Mouse (Mus musculus): ENCODE data around the gene Crb3.

Gene Crb3

GRCm38 (mm10) chr17:57105181-57106034 lies 46.5 kb downstream of the Crb3 start, which contains the start of gene Tnfsf9:
Gene Tnfsf9 (plus strand): TSS chr17:57105325.
- peak; percentile 85 for ATAC-seq (ENCODE audit: low TSS enrichment)

- ATAC-seq (ENCODE audit: low TSS enrichment): 0 out of 2 replicates have a peak, but pooled peaks have one; percentile 13
These were observed 47.1 kb downstream of the Crb3 start for GRCm38 (mm10) chr17:57106035-57106368.

GRCm38 (mm10) chr17:57107064-57107463 lies 48.2 kb downstream of the Crb3 start:
- no peak for ATAC-seq (ENCODE audit: low TSS enrichment)

- ATAC-seq (ENCODE audit: low TSS enrichment): no peak
These were observed 49.2 kb downstream of the Crb3 start for GRCm38 (mm10) chr17:57108040-57108665.

- no peak for ATAC-seq (ENCODE audit: low TSS enrichment)
These were observed 49.8 kb downstream of the Crb3 start for GRCm38 (mm10) chr17:57108666-57109171.

GRCm38 (mm10) chr17:57110005-57110404 lies 51.1 kb downstream of the Crb3 start:
- ATAC-seq (ENCODE audit: low TSS enrichment): no peak

GRCm38 (mm10) chr17:57112768-57113474 lies 54.0 kb downstream of the Crb3 start:
- no peak for ATAC-seq (ENCODE audit: low TSS enrichment)

Measured in frontal cortex, adult (tissue).